Mouse (Mus musculus) small intestine, adult 2 months (tissue): ENCODE data around the gene Lrba. TPM values are rescaled to one million over a fixed set of nuclear protein-coding genes. Genes with fewer than 3 reads are reported as not detected.

Experiments
- H3K27ac ChIP-seq: fragments of 200-500 bp; 2 replicates; pipeline ENCODE4 v1.5.1; 2012; ENCODE audit warnings: low read depth, low read length, control low read depth, inconsistent platforms; ENCODE audit not compliant: insufficient read depth
- H3K27me3 ChIP-seq: fragments of 200-500 bp; 2 replicates; pipeline ENCODE4 v1.6.1; 2012; ENCODE audit warnings: mild to moderate bottlenecking, moderate library complexity, low read length, inconsistent platforms; ENCODE audit not compliant: control insufficient read depth, insufficient read depth
- H3K36me3 ChIP-seq: fragments of 200-500 bp; 2 replicates; pipeline ENCODE4 v1.6.1; 2012; ENCODE audit warnings: mild to moderate bottlenecking, low read length, control low read depth, inconsistent platforms; ENCODE audit not compliant: control insufficient read depth, insufficient read depth
- H3K4me1 ChIP-seq: fragments of 200-500 bp; 2 replicates; pipeline ENCODE4 v1.6.1; 2012; ENCODE audit warnings: low read length, inconsistent platforms, mixed read lengths; ENCODE audit not compliant: control insufficient read depth, insufficient read depth, insufficient read length
- H3K4me3 ChIP-seq: fragments of 200-500 bp; 2 replicates; pipeline ENCODE4 v1.5.1; 2012; ENCODE audit warnings: low read depth, mild to moderate bottlenecking, control low read depth, inconsistent platforms, low read length, moderate library complexity
- CTCF ChIP-seq: fragments of 200-500 bp; IDR thresholded peaks from 2 replicates; pipeline ENCODE4 v1.5.1; 2012; ENCODE audit warnings: low read depth, mild to moderate bottlenecking, control low read depth, inconsistent platforms, low read length, moderate library complexity, mixed read lengths; ENCODE audit not compliant: insufficient replicate concordance, insufficient read length; ENCODE audit errors: extremely low read depth
- POLR2A ChIP-seq: fragments of 200-500 bp; IDR thresholded peaks from 2 replicates; pipeline ENCODE4 v1.6.1; 2012; ENCODE audit warnings: low read depth, mild to moderate bottlenecking, control low read depth, inconsistent platforms, low read length, moderate library complexity
- WGBS: fragments of 180-500 bp; shearing (Covaris S2); methylation state at CpG from one replicate; pipeline ENCODE4 v1.1.7; 2018; 5-methylcytosine and 5-hydroxymethylcytosine counted together
- polyA plus RNA-seq: library from polyadenylated mRNA; depleted of rRNA; stranded (reverse); fragments of >200 nt; gene quantifications from 2 replicates; pipeline ENCODE4 v1.2.3, GENCODE M21; 2012

The Lrba gene
- polyA plus RNA-seq, 1 experiment, result 41.1 TPM

DNA sequence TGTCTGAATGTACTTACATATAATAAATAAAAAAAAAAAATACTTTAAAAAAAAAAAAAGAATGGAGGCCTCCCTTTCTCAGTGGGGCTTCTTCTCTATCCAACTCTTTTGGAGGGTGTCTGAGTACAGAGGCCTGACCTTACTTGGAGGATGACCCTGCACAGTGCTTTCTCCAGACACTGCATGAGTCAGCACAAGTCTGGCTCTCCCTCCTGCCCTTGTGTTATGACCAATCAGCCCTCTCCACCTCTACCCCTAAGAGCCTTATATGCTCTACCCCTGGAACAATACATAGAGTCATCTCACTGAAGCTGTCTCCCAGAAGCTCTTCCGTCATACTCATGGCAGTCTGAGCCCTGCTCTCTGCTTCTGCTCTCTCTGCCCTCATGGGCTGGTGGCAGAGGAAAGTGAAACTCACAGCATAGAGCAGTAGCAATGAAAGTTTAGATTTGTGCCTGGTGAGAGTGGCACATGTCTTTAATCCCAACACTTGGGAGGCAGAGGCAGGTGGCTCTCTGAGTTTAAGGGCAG lies 22.8 kb upstream of the Lrba start:
- Histone ChIP-seq H3K4me1 (peaks cover 5% of the 10 kb centered on the region; the same call in 1 of the 2 replicates), H3K4me3 (no peak overlapping the region), H3K36me3 (no peaks in the 10 kb centered on the region), H3K27ac (no peak overlapping the region), H3K27me3 (no peaks in the 10 kb centered on the region)
- WGBS, result 88% methylated on average over 1 of the region's 1 CpGs
- TF ChIP-seq POLR2A (no peak), CTCF (no peak)

DNA sequence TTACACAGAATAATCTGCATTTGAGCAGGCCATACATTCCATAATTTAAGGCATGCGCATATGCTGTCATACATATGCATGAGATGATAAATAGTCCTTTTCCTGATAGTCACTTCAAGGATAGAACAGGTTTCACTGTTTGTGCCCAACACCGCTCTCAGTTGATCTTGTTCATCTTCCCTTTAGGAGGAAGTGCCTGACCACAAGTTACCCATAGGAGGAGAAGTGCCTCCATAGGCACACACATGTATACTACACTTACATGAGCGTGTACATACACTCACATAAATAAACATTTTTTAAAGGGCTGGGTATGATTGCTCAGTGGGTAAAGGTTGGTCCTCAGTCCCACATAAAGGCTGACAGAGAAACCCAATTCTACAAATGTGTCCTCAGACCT lies 22.0 kb upstream of the Lrba start:
- Histone ChIP-seq H3K4me3 (no peak overlapping the region), H3K27ac (no peak overlapping the region), H3K4me1 (peaks cover 5% of the 10 kb centered on the region; the same call in 1 of the 2 replicates), H3K27me3 (no peaks in the 10 kb centered on the region), H3K36me3 (no peaks in the 10 kb centered on the region)
- WGBS, result 87% methylated on average over 3 of the region's 3 CpGs
- TF ChIP-seq CTCF, result no peak
- no peak for TF ChIP-seq POLR2A

DNA sequence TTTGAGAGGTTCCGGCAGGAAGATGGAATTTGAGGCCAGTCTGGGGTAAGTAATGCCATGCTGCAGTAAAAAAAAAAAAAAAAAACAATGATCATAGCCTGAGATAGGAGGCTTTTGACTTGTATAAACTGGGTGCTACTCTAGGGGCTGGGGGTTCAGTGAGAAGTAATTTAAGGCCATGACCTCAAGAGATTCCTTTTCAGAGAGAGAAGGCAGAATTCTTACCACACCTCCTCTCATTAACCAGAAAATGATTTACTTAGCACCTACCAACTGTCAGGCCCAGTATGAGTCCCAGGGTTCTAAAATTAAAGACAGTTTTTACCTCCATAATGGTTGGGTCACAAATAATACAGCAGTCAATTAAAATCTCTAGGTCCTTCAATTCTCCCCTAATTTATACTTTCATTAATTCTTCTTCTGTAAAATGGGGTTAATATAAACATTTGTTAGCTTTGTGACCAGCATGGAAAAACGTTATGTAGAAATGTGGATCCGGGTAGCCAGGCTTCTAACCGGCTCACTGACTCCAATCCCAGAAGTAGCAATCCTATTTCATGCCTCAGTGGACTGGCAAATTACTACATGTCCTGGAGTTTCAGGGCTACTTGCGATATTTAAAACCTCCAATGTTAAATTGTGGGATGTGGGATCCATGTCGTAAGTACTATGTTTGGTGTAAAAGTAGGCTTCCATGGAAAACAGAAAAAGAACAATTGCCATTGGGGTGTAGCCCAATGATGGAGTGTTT lies 19.7 kb upstream of the Lrba start:
- peaks cover 5% of the 10 kb centered on the region; the same call in 1 of the 2 replicates for H3K4me1 ChIP-seq
- 92% methylated on average over 6 of the region's 6 CpGs for WGBS
- no peak overlapping the region for H3K27ac ChIP-seq
- TF ChIP-seq POLR2A (no peak), CTCF (no peak)
- H3K27me3 ChIP-seq, result no peaks in the 10 kb centered on the region
- no peaks in the 10 kb centered on the region for H3K36me3 ChIP-seq
- no peak overlapping the region for H3K4me3 ChIP-seq

DNA sequence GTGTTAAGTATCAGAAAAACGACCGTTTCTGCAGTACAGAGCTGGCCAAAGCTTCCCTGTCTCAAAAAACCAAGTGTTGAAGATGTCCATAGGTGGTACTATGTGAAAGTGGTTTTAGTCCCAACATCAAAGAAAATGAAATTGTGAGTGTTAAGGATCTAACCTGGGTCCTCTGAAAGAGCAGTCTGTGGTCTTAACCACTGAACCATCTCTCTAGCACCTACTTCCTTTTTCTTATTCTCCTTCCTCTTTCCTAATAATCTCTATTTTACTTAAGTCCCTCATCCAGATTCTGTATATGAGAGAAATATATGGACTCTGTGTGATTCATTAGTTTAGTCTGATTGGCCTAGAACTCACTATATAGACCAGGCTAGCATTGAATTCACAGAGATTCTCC lies 17.9 kb upstream of the Lrba start:
- peaks cover 5% of the 10 kb centered on the region; the same call in 1 of the 2 replicates for H3K4me1 ChIP-seq
- TF ChIP-seq POLR2A (no peak), CTCF (no peak)
- H3K27me3 ChIP-seq, result no peaks in the 10 kb centered on the region
- H3K27ac ChIP-seq, result no peak overlapping the region
- WGBS, result 79% methylated on average over 2 of the region's 2 CpGs
- no peaks in the 10 kb centered on the region for H3K36me3 ChIP-seq
- H3K4me3 ChIP-seq, result no peak overlapping the region

DNA sequence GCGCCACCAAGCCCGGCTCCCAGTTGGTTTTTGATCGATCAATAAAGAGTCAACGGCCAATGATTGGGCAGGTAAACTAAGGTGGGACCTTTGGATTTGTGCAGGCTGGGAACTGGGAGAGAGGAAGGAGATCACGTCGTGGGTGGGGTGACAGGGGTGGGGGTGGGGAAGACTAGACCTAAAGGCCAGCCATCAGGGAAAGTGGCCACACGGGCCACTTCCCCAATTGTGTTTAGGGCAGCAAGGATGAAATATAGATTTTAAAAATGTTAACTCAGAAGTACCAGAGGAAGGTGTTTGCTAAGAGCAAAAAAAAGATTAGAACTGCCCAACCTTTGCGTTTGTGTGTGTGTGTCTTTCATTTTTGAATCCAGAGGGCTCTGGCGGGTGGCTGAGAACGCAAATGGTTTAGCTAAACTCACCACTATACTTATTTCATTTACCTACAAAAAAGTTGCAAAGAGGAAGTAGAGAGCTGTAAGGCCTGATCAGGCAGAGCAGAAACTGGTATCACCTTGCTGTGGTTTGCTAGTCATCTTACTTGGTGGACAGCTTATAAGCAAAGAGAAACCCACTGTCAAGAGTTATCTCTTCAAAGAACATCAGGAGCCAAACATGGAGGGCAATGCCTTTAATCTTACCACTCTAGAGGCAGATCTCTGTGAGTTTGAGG lies 14.1 kb upstream of the Lrba start:
- TF ChIP-seq POLR2A (no peak), CTCF (no peak)
- 84% methylated on average over 10 of the region's 10 CpGs for WGBS
- H3K27ac ChIP-seq, result no peak overlapping the region
- no peaks in the 10 kb centered on the region for H3K36me3 ChIP-seq
- no peak overlapping the region for H3K4me3 ChIP-seq
- H3K4me1 ChIP-seq, result no peaks in the 10 kb centered on the region
- no peaks in the 10 kb centered on the region for H3K27me3 ChIP-seq

DNA sequence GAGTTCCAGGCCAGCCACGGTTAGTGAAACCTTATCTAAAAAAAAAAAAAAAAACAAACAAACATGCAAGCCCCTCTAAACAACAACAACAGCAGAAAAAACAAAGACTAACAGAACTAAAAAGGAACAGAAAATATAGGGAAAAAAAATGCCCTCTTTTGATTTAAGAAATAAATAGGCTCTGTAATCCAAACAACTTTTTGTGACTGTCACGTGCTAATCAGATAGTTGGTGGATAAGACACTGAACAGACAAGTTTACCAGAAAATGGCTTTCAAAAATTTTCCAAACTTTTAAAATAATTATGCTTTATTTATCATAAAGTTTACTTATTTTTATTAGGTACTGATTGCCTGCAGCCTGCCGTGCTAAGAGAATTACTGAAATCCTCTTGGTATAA lies 13.5 kb upstream of the Lrba start:
- WGBS, result 85% methylated on average over 3 of the region's 3 CpGs
- no peak for TF ChIP-seq POLR2A
- no peak for TF ChIP-seq CTCF
- H3K27ac ChIP-seq, result no peak overlapping the region

DNA sequence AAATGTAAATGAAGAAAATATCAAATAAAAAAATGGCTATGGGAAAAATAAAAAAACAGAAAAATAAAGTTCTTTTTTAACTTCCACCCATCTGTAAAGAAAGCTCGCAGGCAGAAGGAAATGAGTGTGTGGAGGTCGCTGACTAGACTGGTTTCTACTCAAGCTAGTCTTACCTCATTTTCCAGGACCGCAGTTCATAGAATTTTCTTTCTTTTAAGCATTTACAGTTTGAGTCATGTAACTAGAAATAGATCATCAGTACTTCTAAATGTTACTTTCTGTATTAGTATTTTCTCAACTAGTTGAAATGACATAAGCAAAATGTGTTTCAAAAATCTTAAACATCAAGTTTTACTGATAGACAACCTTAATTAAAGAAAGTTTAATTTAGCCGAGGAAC lies 10.2 kb upstream of the Lrba start:
- H3K4me3 ChIP-seq, result no peak overlapping the region
- H3K27ac ChIP-seq, result no peak overlapping the region
- TF ChIP-seq POLR2A, result no peak
- TF ChIP-seq CTCF, result no peak
- H3K4me1 ChIP-seq, result no peaks in the 10 kb centered on the region
- H3K36me3 ChIP-seq, result no peaks in the 10 kb centered on the region
- 87% methylated on average over 4 of the region's 4 CpGs for WGBS
- no peaks in the 10 kb centered on the region for H3K27me3 ChIP-seq

More for the DNA sequence above, 13.5 kb upstream of the Lrba start:
- H3K4me3 ChIP-seq, result no peak overlapping the region
- no peaks in the 10 kb centered on the region for H3K36me3 ChIP-seq
- no peaks in the 10 kb centered on the region for H3K27me3 ChIP-seq
- H3K4me1 ChIP-seq, result no peaks in the 10 kb centered on the region
